Mouse (Mus musculus) forebrain, embryonic 16.5 days (tissue): Measurements from ENCODE around the gene Trove2. TPM values are rescaled to one million over a fixed set of nuclear protein-coding genes. Genes with fewer than 3 reads are reported as not detected.

Experiments used
- polyA plus RNA-seq: library from polyadenylated mRNA; unstranded; fragments of >200 nt; fragmentation: Nextera tagmentation; extraction: Ambion mirVana; gene quantifications from 2 replicates; pipeline ENCODE4 v1.2.1, GENCODE M21; 2015

The Trove2 gene
- polyA plus RNA-seq, 1 experiment from 2014 or later, result 53.1 TPM

Other genes with a start within 250 kb of the Trove2 start
- gene B3galt2, start 136.4 kb downstream of the Trove2 start, polyA plus RNA-seq, result 11.1 and 12.8 TPM in 2 replicates
- 25.4 and 29.0 TPM in 2 replicates for gene Cdc73, start 74.2 kb downstream of the Trove2 start, polyA plus RNA-seq
- 144 and 160 TPM in 2 replicates for gene Glrx2, start 60.7 kb downstream of the Trove2 start, polyA plus RNA-seq
- 70.5 and 72.9 TPM in 2 replicates for gene Uchl5, start 204 bp upstream of the Trove2 start, polyA plus RNA-seq
- gene Rgs2, start 227.1 kb upstream of the Trove2 start, polyA plus RNA-seq, result 67.9 and 85.7 TPM in 2 replicates